Mouse (Mus musculus) adrenal gland, postnatal 4 days (tissue): Measurements from ENCODE around the gene Treml4. TPM values are rescaled to one million over a fixed set of nuclear protein-coding genes. Genes with fewer than 3 reads are reported as not detected.
A peak's percentile ranks its signal among the peaks of the same experiment; 100 is the strongest.
"Not testable (repeated sequence)": the region's sequence is repeated elsewhere in the genome, so short reads cannot be mapped to it uniquely, and the experiment has no call there.

ENCODE experiments used
- DNase-seq, 2 experiments: peaks; one replicate each; pipeline ENCODE4 v3.0.0; 2021 to 2022; ENCODE audit warnings: low spot score in 2 of 2, mixed read lengths in 2 of 2
- total RNA-seq, 2 experiments: library from RNA; stranded (reverse); gene quantifications; 2 replicates each; pipeline ENCODE4 v1.2.3; 2021

The Treml4 gene
- total RNA-seq, 2 experiments from 2014 or later, result 1.6 to 2.1 TPM

DNA sequence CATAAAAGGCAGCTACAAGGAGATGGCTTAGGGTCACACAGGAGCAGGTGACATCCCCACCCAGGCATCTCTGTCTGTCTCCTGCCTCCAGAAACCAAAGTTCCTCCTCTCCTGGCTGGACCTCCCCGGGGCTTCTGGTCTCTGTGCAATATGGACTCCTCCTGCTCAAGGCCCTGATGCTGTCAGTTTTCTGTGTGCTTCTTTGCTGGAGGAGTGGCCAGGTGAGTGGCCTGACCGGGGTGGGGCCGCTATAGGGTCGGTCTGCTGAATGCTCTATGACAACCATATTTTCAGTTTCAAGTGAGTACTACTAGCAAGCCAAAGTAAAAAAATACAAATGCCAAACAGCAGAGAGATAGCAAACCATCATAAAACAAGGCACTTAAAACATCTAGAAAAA lies 8.5 kb downstream of the Treml4 start:
- DNase-seq, result no peak

- no peak for DNase-seq
Measured at GRCm38 (mm10) chr17:48274098-48274497, 10.0 kb downstream of the Treml4 start.

GRCm38 (mm10) chr17:48274885-48275284 lies 10.8 kb downstream of the Treml4 start:
- DNase-seq, result peak; percentile 15 to 49

DNA sequence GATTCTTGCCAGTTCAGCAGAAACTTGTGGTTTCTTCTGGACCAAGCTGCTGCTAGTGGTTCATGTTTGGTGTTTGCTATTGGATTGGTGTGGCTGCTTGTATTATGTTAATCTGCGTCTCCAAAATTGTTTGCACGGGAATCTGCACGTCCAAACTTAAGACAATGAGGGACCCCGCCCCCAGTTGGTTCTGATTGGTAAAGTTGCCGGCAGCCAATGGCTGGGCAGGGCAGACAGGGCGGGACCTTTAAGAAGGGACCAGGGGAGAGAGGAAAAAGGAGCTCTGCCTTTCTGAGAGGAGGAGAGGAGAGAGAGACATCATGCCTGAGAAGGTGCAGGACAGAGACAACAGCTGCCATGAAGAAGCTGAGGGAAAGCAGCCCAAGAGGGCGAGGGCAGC lies 11.6 kb downstream of the Treml4 start:
- no peak for DNase-seq

DNA sequence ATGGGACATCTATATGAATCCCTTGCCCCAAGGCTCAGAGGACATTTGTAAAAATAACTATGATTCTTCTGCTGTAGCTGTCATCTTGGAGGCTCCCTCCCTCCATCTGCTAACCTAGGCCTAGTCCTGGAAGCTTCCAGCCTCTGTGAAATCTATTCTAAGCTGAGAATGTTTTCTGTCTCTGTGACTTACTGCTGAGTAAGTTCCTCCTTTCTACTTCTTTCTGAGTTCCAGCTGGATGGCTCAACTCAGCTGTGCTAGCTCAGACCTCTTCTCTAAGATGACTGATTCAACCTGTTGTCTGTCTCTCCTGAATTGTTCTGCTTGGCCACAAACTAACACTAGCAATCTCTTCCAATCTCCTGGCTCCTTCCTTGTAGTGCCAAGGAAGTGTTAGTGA lies 14.3 kb downstream of the Treml4 start:
- no peak for DNase-seq

- no peak for DNase-seq
Measured at GRCm38 (mm10) chr17:48279002-48279401, 14.9 kb downstream of the Treml4 start.

DNA sequence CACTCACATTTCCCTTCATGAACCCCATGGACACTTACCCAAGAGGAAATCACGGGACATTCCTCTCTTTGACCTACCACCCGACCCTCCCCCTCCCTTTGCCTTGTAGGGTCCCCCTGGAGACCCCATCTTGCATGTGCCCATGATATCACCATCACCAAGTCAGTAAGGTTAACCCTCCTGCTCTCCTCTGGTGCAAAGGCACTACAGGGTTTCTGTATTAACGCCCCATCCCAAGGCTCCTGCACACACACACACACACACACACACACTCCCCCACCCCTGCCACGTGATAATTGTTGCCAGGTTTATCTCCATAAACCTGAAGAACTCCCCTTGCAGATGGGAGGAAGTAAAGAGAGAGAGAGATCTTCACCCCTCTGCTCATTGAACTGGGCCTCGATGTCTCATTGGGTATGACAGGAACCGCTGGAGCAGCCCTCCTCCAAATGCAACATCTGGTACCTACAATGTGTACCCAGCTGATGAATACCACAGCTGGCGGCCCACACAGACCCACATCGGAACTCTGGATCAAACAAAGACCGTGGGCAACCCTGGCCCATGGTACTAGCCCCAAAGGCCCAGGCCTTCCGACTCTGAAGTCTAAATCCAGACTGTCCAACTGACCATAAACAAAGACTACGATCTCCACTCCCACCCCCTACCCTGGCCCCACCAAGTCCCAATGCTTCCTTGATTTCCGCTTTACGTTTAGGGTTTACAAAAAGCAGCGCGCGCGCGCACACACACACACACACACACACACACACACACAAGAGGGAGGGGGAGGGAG lies 17.0 kb downstream of the Treml4 start:
- no peak for DNase-seq

- DNase-seq, result no peak
Measured at GRCm38 (mm10) chr17:48281739-48282085, 17.6 kb downstream of the Treml4 start.

GRCm38 (mm10) chr17:48286765-48287164 lies 22.7 kb downstream of the Treml4 start:
- no peak for DNase-seq

GRCm38 (mm10) chr17:48287276-48287675 lies 23.2 kb downstream of the Treml4 start:
- DNase-seq, result no peak

DNA sequence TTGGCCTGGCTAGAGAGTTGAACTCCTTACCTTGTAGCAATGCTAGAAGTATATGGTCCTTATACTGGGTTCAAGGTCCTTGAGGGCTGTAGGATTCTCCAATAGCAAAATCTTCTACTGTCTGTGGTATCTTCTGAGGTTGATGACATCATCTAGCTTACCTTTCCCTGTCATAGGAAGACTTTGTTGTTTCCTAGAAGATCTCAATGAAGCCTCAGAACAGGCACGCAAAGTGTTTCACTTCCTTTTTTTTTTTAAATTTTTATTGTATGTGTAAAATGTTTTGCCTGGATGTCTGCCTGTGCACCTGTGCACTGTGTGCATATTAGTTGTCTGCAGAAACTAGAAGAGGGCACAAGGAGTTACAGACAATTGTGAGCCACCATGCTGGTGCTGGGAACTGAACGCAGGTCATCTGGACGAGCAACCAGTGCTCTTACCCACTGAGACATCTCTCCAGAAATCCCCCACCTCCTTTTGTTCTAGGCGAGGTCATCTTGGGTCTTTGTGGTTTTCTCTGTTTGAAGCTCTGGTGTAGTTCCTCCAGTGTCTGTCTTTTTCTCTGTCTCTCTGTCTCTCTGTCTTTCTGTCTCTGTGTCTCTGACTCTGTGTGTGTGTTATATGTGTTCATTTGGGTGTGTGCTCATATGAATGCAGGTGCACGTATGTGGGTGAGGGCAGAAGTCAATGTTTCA lies 29.6 kb downstream of the Treml4 start:
- DNase-seq, result no peak

DNA sequence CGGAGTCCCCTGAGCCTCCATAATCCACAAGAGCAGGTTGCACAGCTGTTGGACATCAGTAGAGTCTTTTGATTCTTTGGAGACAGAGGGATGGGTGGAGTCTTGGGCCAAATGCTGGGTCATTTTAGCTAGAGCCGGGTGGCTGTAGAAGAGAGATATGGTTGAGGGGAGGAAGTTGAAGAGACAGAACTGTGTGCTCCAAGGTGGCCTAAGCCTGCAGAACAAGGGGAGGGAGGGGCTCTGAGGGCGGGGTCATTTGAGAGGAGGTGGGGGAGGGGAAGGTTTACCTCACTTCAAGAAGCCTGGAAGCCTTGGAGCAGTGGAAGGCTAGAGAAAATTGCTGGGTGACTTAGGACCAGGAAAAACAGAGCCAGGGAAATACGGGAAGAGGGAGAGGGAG lies 35.1 kb downstream of the Treml4 start, which contains the start of gene Treml2:
Gene Treml2 (plus strand): TSS at position 296 of the 400 bp plus-strand sequence.
- DNase-seq, result no peak

GRCm38 (mm10) chr17:48299756-48300155 lies 35.7 kb downstream of the Treml4 start:
- no peak for DNase-seq

DNA sequence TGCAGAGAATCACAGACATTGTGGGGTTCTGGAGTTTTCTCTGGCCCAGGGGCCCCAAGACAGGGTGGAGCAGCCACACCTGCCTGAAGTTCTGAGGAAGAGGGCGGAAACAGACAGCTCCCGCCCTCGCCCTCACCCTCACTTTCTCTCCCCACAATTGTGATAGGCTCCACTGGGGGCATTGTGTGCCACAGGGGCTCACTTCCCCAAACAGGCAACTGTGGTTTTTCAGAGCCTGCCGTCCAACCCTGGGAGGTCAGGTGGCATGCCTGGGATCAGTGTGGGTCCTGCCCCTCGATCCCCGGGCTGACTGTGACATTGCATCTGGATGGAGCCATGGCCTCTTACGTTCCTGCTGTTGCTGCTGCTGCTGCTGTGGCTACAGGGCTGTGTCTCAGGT lies 36.1 kb downstream of the Treml4 start:
- DNase-seq, result no peak

- DNase-seq, result no peak
Measured at GRCm38 (mm10) chr17:48300861-48301260, 36.8 kb downstream of the Treml4 start.

DNA sequence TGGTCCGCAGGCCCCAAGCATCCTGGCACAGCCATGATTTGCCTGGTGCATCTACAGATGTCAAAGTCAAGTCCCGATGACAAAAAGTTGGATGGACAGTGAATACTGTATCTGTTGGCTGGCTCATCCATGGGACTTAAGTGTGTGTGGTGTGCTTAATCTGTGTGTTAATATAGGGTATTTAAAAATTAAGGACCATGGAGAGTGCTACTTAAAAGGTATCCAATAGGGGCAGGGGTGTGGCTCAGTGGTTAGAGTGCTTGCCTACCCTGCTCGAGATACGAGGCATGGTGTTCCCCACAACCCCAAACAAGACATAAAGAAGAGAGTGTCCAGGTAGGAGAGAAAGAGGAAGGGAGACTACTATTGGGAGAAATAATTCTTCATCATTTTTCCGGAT lies 37.7 kb downstream of the Treml4 start:
- DNase-seq, result no peak

DNA sequence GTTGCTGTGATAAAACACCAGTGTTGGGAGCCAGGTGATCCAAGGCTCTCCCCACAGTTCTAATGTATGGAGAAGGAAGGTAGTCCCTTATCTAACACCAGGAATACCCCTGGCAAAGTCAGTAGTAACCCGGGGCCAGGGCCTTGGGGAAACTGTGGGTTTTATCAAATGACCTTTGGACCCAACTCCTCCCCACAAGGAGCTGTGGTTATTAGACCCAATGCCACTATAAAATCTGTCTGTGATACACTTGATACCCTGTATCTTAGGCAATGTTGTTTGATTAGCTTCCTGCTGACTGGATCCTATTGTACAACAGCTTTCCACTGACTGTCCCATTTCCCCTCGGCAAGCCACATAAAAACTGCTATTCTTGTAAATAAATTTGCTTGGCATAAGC lies 48.0 kb downstream of the Treml4 start:
- no peak for DNase-seq

GRCm38 (mm10) chr17:48315905-48316579 lies 51.9 kb downstream of the Treml4 start, which contains the start of gene B430306N03Rik:
TSS of gene B430306N03Rik (plus strand) at chr17:48316141.
- not testable (repeated sequence) for DNase-seq

- no peak for DNase-seq
Measured at GRCm38 (mm10) chr17:48318686-48319085, 54.6 kb downstream of the Treml4 start.

GRCm38 (mm10) chr17:48321279-48321678 lies 57.2 kb downstream of the Treml4 start:
- no peak for DNase-seq

GRCm38 (mm10) chr17:48323236-48323635 lies 59.1 kb downstream of the Treml4 start:
- DNase-seq, result no peak

DNA sequence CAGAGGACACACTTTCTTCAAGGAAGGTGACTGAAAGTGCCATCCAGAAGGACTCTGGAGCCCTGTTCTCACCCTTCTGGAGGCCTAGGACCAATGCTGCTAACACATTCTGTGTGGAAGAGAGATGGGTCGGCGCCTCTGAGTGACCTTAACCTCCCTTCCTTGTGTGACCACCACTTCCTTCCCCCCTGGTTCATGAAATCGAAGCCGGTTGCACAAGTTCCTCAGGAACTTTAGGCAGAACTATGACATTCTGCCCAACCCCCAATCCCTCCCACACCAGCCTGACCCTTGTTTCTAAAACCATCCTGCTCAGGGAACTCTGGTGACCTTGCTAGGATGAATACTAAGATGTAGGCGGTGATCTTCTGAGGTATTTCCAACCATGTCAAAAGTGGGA lies 60.2 kb downstream of the Treml4 start:
- no peak for DNase-seq
